16 mouse cellular contexts compared by ENCODE assay signal in the genomic region with DNA sequence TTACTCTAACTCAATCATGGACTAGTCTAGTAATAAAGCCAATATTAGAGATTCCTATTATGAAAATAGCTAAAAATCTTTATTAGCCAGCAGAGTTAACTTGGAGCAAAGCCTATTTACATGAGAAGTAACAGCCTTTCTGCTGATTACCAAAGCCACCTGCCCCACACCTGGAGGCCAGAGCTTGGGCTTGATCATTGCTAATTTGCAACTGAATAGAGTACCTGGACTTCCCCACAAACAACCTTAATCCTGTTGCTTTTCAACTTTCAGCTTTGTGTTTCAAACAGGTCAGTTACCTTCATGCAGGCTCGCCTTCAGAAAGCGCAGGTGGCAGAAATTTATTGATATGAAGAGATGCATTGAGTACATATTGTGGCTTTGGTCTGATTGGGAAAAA.
"Had no signal": no experiment of that assay in that cellular context is flagged by ENCODE, and none has a peak within 500 bp of the region (broad histone marks: within the 10 kb centered on the region; RNA-seq: fewer than 3 reads in every experiment).

No protein-coding gene starts in this region.

- DNase-seq: lung, adult 2 months; lung, postnatal 14 days; lung, postnatal 36 days; right cerebral cortex, postnatal 14 days; thymus, adult 2 months; thymus, postnatal 25 days; thymus, postnatal 4 days had no signal

- H3K4me1 ChIP-seq: lung, embryonic 15.5 days; megakaryocyte, embryonic 14.5 days; midbrain, embryonic 13.5 days; midbrain, embryonic 15.5 days; neural tube, embryonic 12.5 days; stomach, embryonic 15.5 days had no signal

- H3K27ac ChIP-seq: lung, embryonic 15.5 days; macrophage; midbrain, embryonic 13.5 days; midbrain, embryonic 15.5 days; neural tube, embryonic 12.5 days; stomach, embryonic 15.5 days; stomach, postnatal 0 days had no signal

- H3K4me3 ChIP-seq: lung, embryonic 15.5 days; megakaryocyte, embryonic 14.5 days; midbrain, embryonic 13.5 days; midbrain, embryonic 15.5 days; neural tube, embryonic 12.5 days; stomach, embryonic 15.5 days had no signal

- ATAC-seq: lung, postnatal 0 days; midbrain, embryonic 13.5 days; midbrain, embryonic 15.5 days had no signal

- H3K9ac ChIP-seq: lung, embryonic 15.5 days; midbrain, embryonic 13.5 days; midbrain, embryonic 15.5 days; neural tube, embryonic 12.5 days; stomach, embryonic 15.5 days had no signal

- H3K36me3 ChIP-seq: lung, embryonic 15.5 days; midbrain, embryonic 13.5 days; midbrain, embryonic 15.5 days; neural tube, embryonic 12.5 days; stomach, embryonic 15.5 days had no signal

- H3K27me3 ChIP-seq: lung, embryonic 15.5 days; midbrain, embryonic 13.5 days; midbrain, embryonic 15.5 days; neural tube, embryonic 12.5 days; stomach, embryonic 15.5 days had no signal

- H3K9me3 ChIP-seq: lung, embryonic 15.5 days; midbrain, embryonic 15.5 days; stomach, embryonic 15.5 days had no signal
